Mouse (Mus musculus) spleen, adult 2 months (tissue): ENCODE results near the gene Syt1. TPM values are rescaled to one million over a fixed set of nuclear protein-coding genes. Genes with fewer than 3 reads are reported as not detected.

ENCODE experiments used
- DNase-seq, 2 experiments: peaks; one replicate each; pipeline versions ENCODE4 v3.0.0 to v3.0.0-alpha.2; 2012 to 2021; ENCODE audit warnings: low spot score in 2 of 2, low read depth in 1 of 2
- H3K27ac ChIP-seq: fragments of 200-500 bp; 2 replicates; pipeline ENCODE4 v1.5.1; 2012; ENCODE audit warnings: low read length, inconsistent platforms; ENCODE audit not compliant: insufficient read depth
- H3K27me3 ChIP-seq: fragments of 200-500 bp; 2 replicates; pipeline ENCODE4 v1.6.1; 2012; ENCODE audit warnings: mild to moderate bottlenecking, moderate library complexity, low read length, inconsistent platforms; ENCODE audit not compliant: control insufficient read depth, insufficient read depth
- H3K36me3 ChIP-seq: fragments of 200-500 bp; 2 replicates; pipeline ENCODE4 v1.6.1; 2012; ENCODE audit warnings: mild to moderate bottlenecking, low read length, inconsistent platforms; ENCODE audit not compliant: control insufficient read depth, insufficient read depth
- H3K4me1 ChIP-seq: fragments of 200-500 bp; 2 replicates; pipeline ENCODE4 v1.6.1; 2011; ENCODE audit warnings: inconsistent platforms; ENCODE audit not compliant: control insufficient read depth, insufficient read depth, insufficient read length
- H3K4me3 ChIP-seq: fragments of 200-500 bp; 2 replicates; pipeline ENCODE4 v1.5.1; 2011; ENCODE audit warnings: mild to moderate bottlenecking, inconsistent platforms; ENCODE audit not compliant: insufficient read depth, insufficient read length; ENCODE audit errors: extremely low read depth
- CTCF ChIP-seq: fragments of 200-500 bp; IDR thresholded peaks from 2 replicates; pipeline ENCODE4 v1.5.1; 2011; ENCODE audit warnings: mild to moderate bottlenecking, inconsistent platforms; ENCODE audit not compliant: insufficient read depth, insufficient read length, insufficient replicate concordance; ENCODE audit errors: extremely low read depth
- POLR2A ChIP-seq: fragments of 200-500 bp; IDR thresholded peaks from 2 replicates; pipeline ENCODE4 v1.6.1; 2011; ENCODE audit warnings: low read depth, low read length, inconsistent platforms
- WGBS: fragments of 180-500 bp; shearing (Covaris S2); methylation state at CpG from one replicate; pipeline ENCODE4 v1.1.7; 2018; 5-methylcytosine and 5-hydroxymethylcytosine counted together
- polyA plus RNA-seq: library from polyadenylated mRNA; depleted of rRNA; stranded (reverse); fragments of >200 nt; gene quantifications from 2 replicates; pipeline ENCODE4 v1.2.3, GENCODE M21; 2012

Gene Syt1
- polyA plus RNA-seq, 1 experiment, result 0.44 TPM

DNA sequence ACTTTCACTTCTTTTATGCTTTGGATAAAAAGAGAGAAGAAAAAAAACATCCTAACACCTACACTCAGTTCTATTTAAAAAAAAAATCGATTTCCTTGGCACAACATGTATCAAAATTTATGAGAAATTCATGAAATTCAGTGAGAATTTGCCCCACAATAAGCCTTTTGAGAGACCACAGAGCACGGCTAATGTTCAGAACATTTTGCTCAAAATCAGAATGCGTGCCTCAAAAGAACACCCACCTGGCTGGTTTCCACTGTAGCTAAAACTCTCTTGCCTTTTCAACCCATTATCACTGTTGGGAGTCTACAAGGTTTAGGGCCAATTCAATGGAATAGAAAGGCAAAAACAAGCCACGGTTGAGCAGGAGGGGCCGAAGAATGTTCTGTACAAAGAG is 390.9 kb downstream of the Syt1 start:
- DNase-seq, result no peak
- no peak overlapping the region for H3K4me3 ChIP-seq
- H3K27me3 ChIP-seq, result no peaks in the 10 kb centered on the region
- TF ChIP-seq POLR2A (no peak), CTCF (no peak)
- H3K27ac ChIP-seq, result no peak overlapping the region
- 79% methylated on average over 5 of the region's 5 CpGs for WGBS
- no peaks in the 10 kb centered on the region for H3K36me3 ChIP-seq
- no peaks in the 10 kb centered on the region for H3K4me1 ChIP-seq

DNA sequence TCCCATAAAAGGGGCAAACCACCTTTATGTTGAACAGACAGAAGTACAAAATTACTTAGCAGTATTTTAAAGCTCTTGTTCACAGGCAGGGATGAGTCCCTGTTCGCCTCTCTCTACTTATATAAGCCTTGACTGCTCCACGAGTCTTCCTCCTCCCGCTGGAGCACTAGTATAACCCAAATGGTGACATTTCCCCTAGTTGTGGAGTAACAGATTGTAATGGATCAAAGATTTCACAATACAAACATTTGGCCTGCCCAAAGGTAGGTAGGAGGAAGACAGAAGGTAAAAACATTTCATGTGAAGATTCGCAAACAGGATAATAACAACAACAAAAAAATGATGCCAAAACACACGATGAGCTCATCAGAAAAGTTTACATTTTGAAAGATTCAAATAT is 391.6 kb downstream of the Syt1 start:
- TF ChIP-seq POLR2A, result no peak
- no peak for TF ChIP-seq CTCF
- H3K27me3 ChIP-seq, result no peaks in the 10 kb centered on the region
- no peak overlapping the region for H3K27ac ChIP-seq
- H3K4me1 ChIP-seq, result no peaks in the 10 kb centered on the region
- no peak overlapping the region for H3K4me3 ChIP-seq
- no peaks in the 10 kb centered on the region for H3K36me3 ChIP-seq
- WGBS, result 85% methylated on average over 5 of the region's 5 CpGs
- DNase-seq, result no peak

- Histone ChIP-seq H3K27me3 (no peaks in the 10 kb centered on the region), H3K4me3 (no peak overlapping the region), H3K4me1 (no peaks in the 10 kb centered on the region), H3K27ac (no peak overlapping the region), H3K36me3 (no peaks in the 10 kb centered on the region)
- TF ChIP-seq CTCF (no peak), POLR2A (no peak)
- no peak for DNase-seq
- 83% methylated on average over 14 of the region's 14 CpGs for WGBS
Measured at GRCm38 (mm10) chr10:108610057-108610644, 400.6 kb downstream of the Syt1 start.

- H3K4me3 ChIP-seq, result no peak overlapping the region
- TF ChIP-seq POLR2A (no peak), CTCF (no peak)
Measured at GRCm38 (mm10) chr10:108601672-108602412, 408.9 kb downstream of the Syt1 start.

GRCm38 (mm10) chr10:108600693-108601092 is 410.1 kb downstream of the Syt1 start:
- Histone ChIP-seq H3K36me3 (no peaks in the 10 kb centered on the region), H3K27ac (no peak overlapping the region), H3K27me3 (no peaks in the 10 kb centered on the region), H3K4me1 (no peaks in the 10 kb centered on the region), H3K4me3 (no peak overlapping the region; the same call in 1 of the 2 replicates)
- no peak for DNase-seq
- no peak for TF ChIP-seq CTCF
- TF ChIP-seq POLR2A, result no peak
- WGBS, result 87% methylated on average over 9 of the region's 9 CpGs

More at GRCm38 (mm10) chr10:108601672-108602412, 408.9 kb downstream of the Syt1 start:
- Histone ChIP-seq H3K27me3 (no peaks in the 10 kb centered on the region), H3K4me1 (no peaks in the 10 kb centered on the region), H3K36me3 (no peaks in the 10 kb centered on the region), H3K27ac (no peak overlapping the region)
- 76% methylated on average over 8 of the region's 8 CpGs for WGBS
- DNase-seq, result no peak

GRCm38 (mm10) chr10:108597385-108597784 is 413.4 kb downstream of the Syt1 start:
- Histone ChIP-seq H3K27ac (no peak overlapping the region), H3K4me3 (no peak overlapping the region), H3K27me3 (no peaks in the 10 kb centered on the region), H3K4me1 (no peaks in the 10 kb centered on the region), H3K36me3 (no peaks in the 10 kb centered on the region)
- no peak for DNase-seq
- TF ChIP-seq POLR2A (no peak), CTCF (no peak)
- 69% methylated on average over 1 of the region's 1 CpGs for WGBS
